9 mouse cellular contexts compared by ENCODE assay signal in genomic region chr11:32587191-32588089, GRCm38 (mm10). TPM values are rescaled to one million over a fixed set of nuclear protein-coding genes. Genes with fewer than 3 reads are reported as not detected.
DNase-seq lines count a peak whose midpoint lies in the region; ATAC-seq and TF ChIP-seq lines count a peak whose summit lies in the region.
"Had no signal": no experiment of that assay in that cellular context is flagged by ENCODE, and none has a peak within 500 bp of the region (broad histone marks: within the 10 kb centered on the region; RNA-seq: fewer than 3 reads in every experiment).

No protein-coding gene starts in this region.

- 0 out of 2 replicates have a peak, but pooled peaks cover 3% of the 10 kb centered on the region for H3K36me3 ChIP-seq in forebrain, embryonic 12.5 days (replicated peaks)
- H3K36me3 ChIP-seq in midbrain, embryonic 11.5 days (ENCODE audit: control insufficient read depth, insufficient read depth, low read length), result no peaks in the 10 kb centered on the region

- TF ChIP-seq POLR2A in cerebellum, adult 2 months (IDR thresholded peaks at IDR 0.05; ENCODE audit: borderline replicate concordance, insufficient read depth, low read length), result no peak

- no peak for TF ChIP-seq CTCF in cerebellum, adult 2 months (IDR thresholded peaks at IDR 0.05; ENCODE audit: borderline replicate concordance, insufficient read depth, low read depth, low read length)

- H3K4me1 ChIP-seq in cerebellum, adult 2 months (ENCODE audit: control insufficient read depth, insufficient read depth, low read length), result peaks cover 42% of the 10 kb centered on the region
- H3K4me1 ChIP-seq in forebrain, embryonic 12.5 days, result peaks cover 4% of the 10 kb centered on the region; the same call in 1 of the 2 replicates
- H3K4me1 ChIP-seq in midbrain, embryonic 11.5 days (ENCODE audit: control insufficient read depth, insufficient read depth, low read length), result no peaks in the 10 kb centered on the region

- DNase-seq in cerebellum, adult 2 months, result no peak
- no peak for DNase-seq in cerebellum, postnatal 14 days
- DNase-seq in 3T3-L1 (ENCODE audit: low read depth, low spot score), result peak; percentile 68
- peak; percentile 77 for DNase-seq in midbrain, embryonic 11.5 days (ENCODE audit: low spot score, missing footprints)
- no peak for DNase-seq in urinary bladder, postnatal 10 days (ENCODE audit: low spot score)
- DNase-seq in layer of hippocampus, postnatal 36 days, result no peak
- no peak for DNase-seq in kidney, adult 11 months

- no peak overlapping the region for H3K4me2 ChIP-seq in forebrain, embryonic 12.5 days
- no peak overlapping the region for H3K4me2 ChIP-seq in midbrain, embryonic 11.5 days

- WGBS in cerebellum, adult 2 months, result 78% methylated on average over 17 of the region's 17 CpGs
- WGBS in forebrain, embryonic 12.5 days, result 72% methylated on average over 17 of the region's 17 CpGs
- WGBS in midbrain, embryonic 11.5 days, result 74% methylated on average over 17 of the region's 17 CpGs

- H3K27ac ChIP-seq in cerebellum, adult 2 months (ENCODE audit: insufficient read depth, low read length), result peak overlapping the region; percentile 63
- no peak overlapping the region for H3K27ac ChIP-seq in forebrain, embryonic 12.5 days
- no peak overlapping the region for H3K27ac ChIP-seq in midbrain, embryonic 11.5 days (ENCODE audit: low read depth, low read length)

- H3K9ac ChIP-seq in forebrain, embryonic 12.5 days, result 0 out of 2 replicates have a peak overlapping the region, but pooled peaks have one; percentile 38
- peak overlapping the region; percentile 42; the same call in 1 of the 2 replicates for H3K9ac ChIP-seq in midbrain, embryonic 11.5 days (ENCODE audit: low read length)

- no peak for ATAC-seq in forebrain, embryonic 12.5 days (ENCODE audit: low FRiP score)
- no peak for ATAC-seq in midbrain, embryonic 11.5 days (ENCODE audit: low FRiP score)

- H3K27me3 ChIP-seq in cerebellum, adult 2 months (ENCODE audit: control insufficient read depth, insufficient read depth, low read length), result no peaks in the 10 kb centered on the region
- H3K27me3 ChIP-seq in forebrain, embryonic 12.5 days, result no peaks in the 10 kb centered on the region
- H3K27me3 ChIP-seq in midbrain, embryonic 11.5 days (ENCODE audit: control insufficient read depth, insufficient read depth, low read length), result no peaks in the 10 kb centered on the region

- H3K4me3 ChIP-seq in cerebellum, adult 2 months (replicated peaks; ENCODE audit: insufficient read depth, low read depth, low read length), result no peak overlapping the region
- H3K4me3 ChIP-seq in forebrain, embryonic 12.5 days (replicated peaks), result no peak overlapping the region
- H3K4me3 ChIP-seq in midbrain, embryonic 11.5 days (ENCODE audit: low read depth, low read length), result no peak overlapping the region
- H3K4me3 ChIP-seq: myocyte had no signal

- H3K9me3 ChIP-seq in forebrain, embryonic 12.5 days, result no peaks in the 10 kb centered on the region
- H3K9me3 ChIP-seq in midbrain, embryonic 11.5 days (ENCODE audit: control insufficient read depth, low read length), result no peaks in the 10 kb centered on the region

RNA-seq across cellular contexts. Expression of gene Stk10, which starts 54.3 kb away (rescaled TPM):
- 19.6 and 21.6 TPM in 2 replicates for polyA plus RNA-seq in cerebellum, adult 2 months (2012; rRNA removed)
- polyA plus RNA-seq in forebrain, embryonic 12.5 days (2016; fragmentation: Nextera tagmentation; extraction: Ambion mirVana), result 2.3 and 2.4 TPM in 2 replicates
- 0.58 and 0.67 TPM in 2 replicates for polyA plus RNA-seq in midbrain, embryonic 11.5 days (2014; fragmentation: Nextera tagmentation; extraction: Ambion mirVana)
- 1 to 10 TPM; 8.3 to 8.7 TPM for total RNA-seq in layer of hippocampus, postnatal 36 days (2021)

RNA-seq across cellular contexts. Expression of gene Fbxw11, which starts 55.1 kb away (rescaled TPM):
- 122 and 132 TPM in 2 replicates for polyA plus RNA-seq in cerebellum, adult 2 months (2012; rRNA removed)
- polyA plus RNA-seq in forebrain, embryonic 12.5 days (2016; fragmentation: Nextera tagmentation; extraction: Ambion mirVana), result 111 and 114 TPM in 2 replicates
- 104 TPM in 2 replicates for polyA plus RNA-seq in midbrain, embryonic 11.5 days (2014; fragmentation: Nextera tagmentation; extraction: Ambion mirVana)
- total RNA-seq in layer of hippocampus, postnatal 36 days (2021), result 100 to 1,000 TPM; 148 to 157 TPM

RNA-seq across cellular contexts. Expression of gene Efcab9, which starts 55.6 kb away (rescaled TPM):
- polyA plus RNA-seq in cerebellum, adult 2 months (2012; rRNA removed), result 0.97 and 1.4 TPM in 2 replicates
- polyA plus RNA-seq in forebrain, embryonic 12.5 days (2016; fragmentation: Nextera tagmentation; extraction: Ambion mirVana), result 0.27 TPM in 1 of 2 replicates, not detected in the other
- polyA plus RNA-seq in midbrain, embryonic 11.5 days (2014; fragmentation: Nextera tagmentation; extraction: Ambion mirVana), result 0.23 TPM in 1 of 2 replicates, not detected in the other
- total RNA-seq in layer of hippocampus, postnatal 36 days (2021), result 1 to 10 TPM; 2.2 to 2.5 TPM

Comparison
In these comparisons a context has a peak if more than half of its experiments do, and no peak if none do; other contexts are left out.
1. DNase-seq: peak in 3T3-L1 (single experiment) and midbrain, embryonic 11.5 days (single experiment); none in cerebellum, adult 2 months (0 of 2), cerebellum, postnatal 14 days (0 of 2), urinary bladder, postnatal 10 days (single experiment), layer of hippocampus, postnatal 36 days (0 of 2) and kidney, adult 11 months (single experiment).